ENCODE assay signal across 8 mouse cellular contexts in genomic region chr7:19508924-19509568, GRCm38 (mm10). TPM values are rescaled to one million over a fixed set of nuclear protein-coding genes. Genes with fewer than 3 reads are reported as not detected.
DNase-seq lines count a peak whose midpoint lies in the region; ATAC-seq lines count a peak whose summit lies in the region.

No protein-coding gene starts in this region.

- no peaks in the 10 kb centered on the region for H3K27me3 ChIP-seq in lung, embryonic 16.5 days (ENCODE audit: control insufficient read depth, insufficient read depth, low read depth, low read length)
- no peaks in the 10 kb centered on the region; the same call in 1 of the 2 replicates for H3K27me3 ChIP-seq in embryonic facial prominence, embryonic 10.5 days (replicated peaks; ENCODE audit: low read depth, poor library complexity, severe bottlenecking)
- no peaks in the 10 kb centered on the region for H3K27me3 ChIP-seq in hindbrain, embryonic 16.5 days (replicated peaks; ENCODE audit: control insufficient read depth, insufficient read depth, low read length)
- H3K27me3 ChIP-seq in midbrain, embryonic 16.5 days (ENCODE audit: control insufficient read depth, insufficient read depth, low read depth, low read length) = no peaks in the 10 kb centered on the region

- H3K27ac ChIP-seq in lung, embryonic 16.5 days (ENCODE audit: low read length) = no peak overlapping the region
- peak overlapping the region; percentile 93 for H3K27ac ChIP-seq in embryonic facial prominence, embryonic 10.5 days (replicated peaks)
- H3K27ac ChIP-seq in hindbrain, embryonic 16.5 days (ENCODE audit: low read depth, low read length) = peak overlapping the region; percentile 85
- peak overlapping the region; percentile 71 for H3K27ac ChIP-seq in midbrain, embryonic 16.5 days (ENCODE audit: low read length)

- WGBS in lung, embryonic 16.5 days = 4% methylated on average over 15 of the region's 15 CpGs
- 14% methylated on average over 15 of the region's 15 CpGs for WGBS in embryonic facial prominence, embryonic 10.5 days
- 5% methylated on average over 15 of the region's 15 CpGs for WGBS in hindbrain, embryonic 16.5 days
- 7% methylated on average over 15 of the region's 15 CpGs for WGBS in midbrain, embryonic 16.5 days

- DNase-seq in lung, postnatal 25 days (ENCODE audit: low spot score) = no peak
- DNase-seq in embryonic facial prominence, embryonic 10.5 days (ENCODE audit: low spot score) = no peak
- DNase-seq in adipocyte (ENCODE audit: low spot score) = no peak
- no peak for DNase-seq in urinary bladder, postnatal 36 days (ENCODE audit: low spot score in 2 of 2)
- no peak for DNase-seq in gastrocnemius, adult 8-10 months (ENCODE audit: low spot score in 2 of 2)

- no peaks in the 10 kb centered on the region for H3K9me3 ChIP-seq in lung, embryonic 16.5 days (ENCODE audit: control insufficient read depth, low read length)
- no peaks in the 10 kb centered on the region for H3K9me3 ChIP-seq in embryonic facial prominence, embryonic 10.5 days
- H3K9me3 ChIP-seq in hindbrain, embryonic 16.5 days (ENCODE audit: control insufficient read depth, low read length) = no peaks in the 10 kb centered on the region
- H3K9me3 ChIP-seq in midbrain, embryonic 16.5 days (replicated peaks; ENCODE audit: control insufficient read depth, low read length, poor library complexity, severe bottlenecking) = no peaks in the 10 kb centered on the region

- H3K4me3 ChIP-seq in lung, embryonic 16.5 days (ENCODE audit: low read length) = peak overlapping the region; percentile 67
- peak overlapping the region; percentile 80 for H3K4me3 ChIP-seq in embryonic facial prominence, embryonic 10.5 days
- H3K4me3 ChIP-seq in hindbrain, embryonic 16.5 days (ENCODE audit: low read length) = peak overlapping the region; percentile 90
- H3K4me3 ChIP-seq in midbrain, embryonic 16.5 days (ENCODE audit: low read depth, low read length) = peak overlapping the region; percentile 60

- peak overlapping the region; percentile 75 for H3K9ac ChIP-seq in lung, embryonic 16.5 days (ENCODE audit: low read length)
- peak overlapping the region; percentile 88 for H3K9ac ChIP-seq in hindbrain, embryonic 16.5 days (ENCODE audit: low read depth, low read length)
- peak overlapping the region; percentile 72 for H3K9ac ChIP-seq in midbrain, embryonic 16.5 days (ENCODE audit: low read depth, low read length)

- no peaks in the 10 kb centered on the region for H3K36me3 ChIP-seq in lung, embryonic 16.5 days (ENCODE audit: control insufficient read depth, insufficient read depth, low read length)
- H3K36me3 ChIP-seq in embryonic facial prominence, embryonic 10.5 days (replicated peaks) = peaks cover 9% of the 10 kb centered on the region; the same call in 1 of the 2 replicates
- H3K36me3 ChIP-seq in hindbrain, embryonic 16.5 days (ENCODE audit: control insufficient read depth, insufficient read depth, low read length) = no peaks in the 10 kb centered on the region
- H3K36me3 ChIP-seq in midbrain, embryonic 16.5 days (ENCODE audit: control insufficient read depth, insufficient read depth, low read length) = no peaks in the 10 kb centered on the region

- peak; percentile 3; the same call in 1 of the 2 replicates for ATAC-seq in lung, embryonic 16.5 days (ENCODE audit: low read depth)
- peak; percentile 3; the same call in 1 of the 2 replicates for ATAC-seq in hindbrain, embryonic 16.5 days
- ATAC-seq in midbrain, embryonic 16.5 days = peak; percentile 46

- H3K4me2 ChIP-seq in lung, embryonic 16.5 days (ENCODE audit: low read depth, low read length) = peak overlapping the region; percentile 63
- H3K4me2 ChIP-seq in hindbrain, embryonic 16.5 days (ENCODE audit: low read length) = peak overlapping the region; percentile 82
- H3K4me2 ChIP-seq in midbrain, embryonic 16.5 days (ENCODE audit: low read length) = peak overlapping the region; percentile 87

- H3K4me1 ChIP-seq in lung, embryonic 16.5 days (replicated peaks; ENCODE audit: control insufficient read depth, insufficient read depth, low read length) = peaks cover 10% of the 10 kb centered on the region
- H3K4me1 ChIP-seq in embryonic facial prominence, embryonic 10.5 days = peaks cover 29% of the 10 kb centered on the region
- peaks cover 19% of the 10 kb centered on the region; the same call in 1 of the 2 replicates for H3K4me1 ChIP-seq in hindbrain, embryonic 16.5 days (ENCODE audit: control insufficient read depth, insufficient read depth, low read depth, low read length)
- peaks cover 17% of the 10 kb centered on the region for H3K4me1 ChIP-seq in midbrain, embryonic 16.5 days (ENCODE audit: control insufficient read depth, insufficient read depth, low read length)

RNA-seq across cellular contexts. Expression of gene Trappc6a, which starts 0.9 kb away (rescaled TPM):
- polyA plus RNA-seq in lung, embryonic 16.5 days (2015; fragmentation: Nextera tagmentation; extraction: Ambion mirVana) = 104 and 111 TPM in 2 replicates
- polyA plus RNA-seq in embryonic facial prominence, embryonic 10.5 days (2016; fragmentation: Nextera tagmentation; extraction: Ambion mirVana) = 72.6 and 73.9 TPM in 2 replicates
- polyA plus RNA-seq in hindbrain, embryonic 16.5 days (2015; fragmentation: Nextera tagmentation; extraction: Ambion mirVana) = 36.3 and 37.1 TPM in 2 replicates
- polyA plus RNA-seq in midbrain, embryonic 16.5 days (2015; fragmentation: Nextera tagmentation; extraction: Ambion mirVana) = 30.5 and 31.9 TPM in 2 replicates
- 10 to 100 TPM in 1 of 4 experiments, 1 to 10 TPM in 3; 7.6 to 10.2 (median 8.8) TPM for total RNA-seq in gastrocnemius, adult 8-10 months (2022)

RNA-seq across cellular contexts. Expression of gene Bloc1s3, which starts 0.9 kb away (rescaled TPM):
- polyA plus RNA-seq in lung, embryonic 16.5 days (2015; fragmentation: Nextera tagmentation; extraction: Ambion mirVana) = 1.4 TPM in 2 replicates
- polyA plus RNA-seq in embryonic facial prominence, embryonic 10.5 days (2016; fragmentation: Nextera tagmentation; extraction: Ambion mirVana) = 1.9 TPM in 2 replicates
- 3.5 and 4.2 TPM in 2 replicates for polyA plus RNA-seq in hindbrain, embryonic 16.5 days (2015; fragmentation: Nextera tagmentation; extraction: Ambion mirVana)
- polyA plus RNA-seq in midbrain, embryonic 16.5 days (2015; fragmentation: Nextera tagmentation; extraction: Ambion mirVana) = 3.9 and 4.2 TPM in 2 replicates
- total RNA-seq in gastrocnemius, adult 8-10 months (2022) = 1 to 10 TPM; 2.1 to 2.7 (median 2.3) TPM

RNA-seq across cellular contexts. Expression of gene Nkpd1, which starts 8.6 kb away (rescaled TPM):
- polyA plus RNA-seq in lung, embryonic 16.5 days (2015; fragmentation: Nextera tagmentation; extraction: Ambion mirVana) = 0.16 TPM in 1 of 2 replicates, not detected in the other
- 0.17 and 0.19 TPM in 2 replicates for polyA plus RNA-seq in embryonic facial prominence, embryonic 10.5 days (2016; fragmentation: Nextera tagmentation; extraction: Ambion mirVana)
- polyA plus RNA-seq in hindbrain, embryonic 16.5 days (2015; fragmentation: Nextera tagmentation; extraction: Ambion mirVana) = 0.99 and 2.3 TPM in 2 replicates
- 0.88 and 0.92 TPM in 2 replicates for polyA plus RNA-seq in midbrain, embryonic 16.5 days (2015; fragmentation: Nextera tagmentation; extraction: Ambion mirVana)
- not detected for total RNA-seq in gastrocnemius, adult 8-10 months (2022)

RNA-seq across cellular contexts. Expression of gene Exoc3l2, which starts 45.9 kb away (rescaled TPM):
- polyA plus RNA-seq in lung, embryonic 16.5 days (2015; fragmentation: Nextera tagmentation; extraction: Ambion mirVana) = 0.72 and 1.1 TPM in 2 replicates
- 1.2 and 1.3 TPM in 2 replicates for polyA plus RNA-seq in embryonic facial prominence, embryonic 10.5 days (2016; fragmentation: Nextera tagmentation; extraction: Ambion mirVana)
- 0.97 and 1.5 TPM in 2 replicates for polyA plus RNA-seq in hindbrain, embryonic 16.5 days (2015; fragmentation: Nextera tagmentation; extraction: Ambion mirVana)
- polyA plus RNA-seq in midbrain, embryonic 16.5 days (2015; fragmentation: Nextera tagmentation; extraction: Ambion mirVana) = 0.12 and 0.45 TPM in 2 replicates
- under 1 TPM; 0.27 to 0.80 (median 0.35) TPM for total RNA-seq in gastrocnemius, adult 8-10 months (2022)

RNA-seq across cellular contexts. Expression of gene Mark4, which starts 50.4 kb away (rescaled TPM):
- polyA plus RNA-seq in lung, embryonic 16.5 days (2015; fragmentation: Nextera tagmentation; extraction: Ambion mirVana) = 5.2 TPM in 2 replicates
- polyA plus RNA-seq in embryonic facial prominence, embryonic 10.5 days (2016; fragmentation: Nextera tagmentation; extraction: Ambion mirVana) = 7.1 and 8.0 TPM in 2 replicates
- 13.5 and 15.9 TPM in 2 replicates for polyA plus RNA-seq in hindbrain, embryonic 16.5 days (2015; fragmentation: Nextera tagmentation; extraction: Ambion mirVana)
- polyA plus RNA-seq in midbrain, embryonic 16.5 days (2015; fragmentation: Nextera tagmentation; extraction: Ambion mirVana) = 14.8 and 16.2 TPM in 2 replicates
- 10 to 100 TPM; 18.0 to 20.0 (median 19.8) TPM for total RNA-seq in gastrocnemius, adult 8-10 months (2022)
